Mouse (Mus musculus) C2C12 (cell line): ENCODE data around the gene Nol4l. TPM values are rescaled to one million over a fixed set of nuclear protein-coding genes. Genes with fewer than 3 reads are reported as not detected.

Experiments used
- H3K27me3 ChIP-seq: one replicate; pipeline ENCODE4 v1.6.1; 2011; ENCODE audit not compliant: control insufficient read depth, insufficient read depth, insufficient read length
- H3K36me3 ChIP-seq: one replicate; pipeline ENCODE4 v1.6.1; 2011; ENCODE audit not compliant: control insufficient read depth, insufficient read depth
- H3K4me3 ChIP-seq: one replicate; pipeline ENCODE4 v1.5.1; 2011; ENCODE audit warnings: mild to moderate bottlenecking, control low read depth; ENCODE audit not compliant: poor library complexity, insufficient read depth, severe bottlenecking
- H3K79me2 ChIP-seq: one replicate; pipeline ENCODE4 v1.6.1; 2011; ENCODE audit not compliant: control insufficient read depth, insufficient read depth
- H3K79me3 ChIP-seq: one replicate; pipeline ENCODE4 v1.6.1; 2011; ENCODE audit warnings: low read depth, control low read depth
- H3ac ChIP-seq: one replicate; pipeline ENCODE3; 2011; ENCODE audit warnings: low read depth; ENCODE audit not compliant: control insufficient read depth, insufficient read length
- CEBPB ChIP-seq: IDR thresholded peaks from one replicate; pipeline ENCODE4 v1.6.1; 2011; ENCODE audit warnings: low read depth, mild to moderate bottlenecking, control low read depth, moderate library complexity
- CTCF ChIP-seq: IDR thresholded peaks from one replicate; pipeline ENCODE4 v1.5.1; 2011; ENCODE audit not compliant: control insufficient read depth, insufficient read depth, insufficient read length
- FOSL1 ChIP-seq: IDR thresholded peaks from one replicate; pipeline ENCODE4 v1.8.0; 2011; ENCODE audit warnings: mild to moderate bottlenecking, low read length; ENCODE audit not compliant: poor library complexity, insufficient read depth, severe bottlenecking
- MAX ChIP-seq: IDR thresholded peaks from one replicate; pipeline ENCODE4 v1.6.1; 2011; ENCODE audit warnings: mild to moderate bottlenecking, control low read depth
- MYOD1 ChIP-seq: IDR thresholded peaks from one replicate; pipeline ENCODE4 v1.6.1; 2011; ENCODE audit warnings: low read depth; ENCODE audit not compliant: control insufficient read depth, insufficient read length
- MYOG ChIP-seq: IDR thresholded peaks from one replicate; pipeline ENCODE4 v1.6.1; 2011; ENCODE audit not compliant: control insufficient read depth, insufficient read length; ENCODE audit errors: extremely low read depth
- USF1 ChIP-seq: IDR thresholded peaks from one replicate; pipeline ENCODE4 v1.6.1; 2011; ENCODE audit warnings: low read depth, mild to moderate bottlenecking, control low read depth, moderate library complexity
- polyA plus RNA-seq: library from polyadenylated mRNA; unstranded; fragments of >200 nt; fragmentation: generic; extraction: Trizol; gene quantifications from one replicate; pipeline ENCODE4 v1.2.1, GENCODE M21; 2012; ENCODE audit warnings: missing spikeins

Gene Nol4l
- polyA plus RNA-seq, 1 experiment: 0.42 TPM

DNA sequence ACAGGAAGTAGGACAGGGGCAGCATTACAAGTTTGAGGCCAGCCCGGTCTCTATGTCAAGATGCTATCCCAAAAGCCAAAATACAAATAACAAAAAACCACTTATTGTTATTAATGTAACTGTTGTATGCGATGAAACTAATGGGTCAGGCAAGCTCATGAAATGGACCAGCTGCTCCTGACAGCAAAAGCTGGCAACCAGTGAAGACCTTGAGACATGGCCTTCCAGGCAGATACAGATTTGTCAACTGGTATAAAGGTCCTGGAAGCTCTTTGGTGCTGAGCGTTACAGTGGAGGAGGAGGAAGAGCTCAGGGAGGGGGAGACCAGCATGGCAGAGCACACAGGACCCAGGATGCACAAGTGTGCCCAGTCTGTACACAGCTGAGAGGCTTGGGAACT is 82.1 kb downstream of the Nol4l start:
- TF ChIP-seq MAX (no peak), CTCF (no peak), MYOG (no peak), CEBPB (no peak), MYOD1 (no peak), USF1 (no peak), FOSL1 (no peak)
- no peaks in the 10 kb centered on the region for H3K36me3 ChIP-seq
- no peaks in the 10 kb centered on the region for H3K27me3 ChIP-seq
- H3K4me3 ChIP-seq: no peak overlapping the region
- H3ac ChIP-seq: no peak overlapping the region
- no peaks in the 10 kb centered on the region for H3K79me2 ChIP-seq
- no peaks in the 10 kb centered on the region for H3K79me3 ChIP-seq

DNA sequence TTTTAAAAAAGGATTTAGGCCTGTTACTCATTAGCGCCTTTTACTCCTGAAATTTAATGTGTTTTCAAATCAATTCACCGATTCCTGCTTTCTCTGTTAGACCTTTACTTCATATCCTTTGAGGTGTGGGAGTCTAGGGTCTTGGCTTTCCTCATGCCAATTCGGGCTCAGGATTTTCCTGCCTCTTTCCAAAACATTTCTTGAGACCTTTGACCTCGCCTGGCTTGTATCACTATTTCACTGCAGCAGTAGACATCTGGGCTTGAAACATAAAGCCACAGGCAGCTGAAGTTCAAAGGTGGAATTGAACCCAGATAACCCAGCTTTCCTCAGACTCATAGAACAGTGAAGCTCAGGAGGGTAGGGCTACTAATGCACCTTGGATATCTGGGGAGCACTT is 83.3 kb downstream of the Nol4l start:
- TF ChIP-seq CTCF: no peak
- no peak for TF ChIP-seq MYOG
- no peak for TF ChIP-seq CEBPB
- TF ChIP-seq USF1: no peak
- no peak for TF ChIP-seq MAX
- no peak for TF ChIP-seq MYOD1
- TF ChIP-seq FOSL1: no peak
- Histone ChIP-seq H3K27me3 (no peaks in the 10 kb centered on the region), H3K36me3 (no peaks in the 10 kb centered on the region), H3ac (no peak overlapping the region), H3K4me3 (no peak overlapping the region), H3K79me3 (no peaks in the 10 kb centered on the region), H3K79me2 (no peaks in the 10 kb centered on the region)

DNA sequence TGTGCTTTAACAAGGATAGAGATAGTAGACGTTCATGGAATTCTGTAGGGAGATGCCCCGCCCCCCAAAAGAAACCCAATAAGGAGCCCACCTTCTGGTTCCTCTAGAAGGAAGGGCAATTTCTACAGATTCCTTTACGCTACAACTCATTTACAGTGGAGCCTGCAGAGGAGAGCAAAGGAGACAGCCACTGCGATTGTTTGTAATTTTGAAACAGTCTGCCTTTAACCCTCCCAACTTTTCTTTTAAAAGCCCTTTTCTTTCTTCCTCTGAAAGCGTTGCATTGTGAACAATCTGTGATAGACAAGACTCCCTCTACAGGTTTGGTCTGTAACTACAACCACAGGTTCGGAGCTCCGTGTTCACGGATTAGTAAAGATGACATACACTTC is 83.8 kb downstream of the Nol4l start:
- H3K27me3 ChIP-seq: no peaks in the 10 kb centered on the region
- no peak overlapping the region for H3K4me3 ChIP-seq
- H3K79me2 ChIP-seq: no peaks in the 10 kb centered on the region
- H3ac ChIP-seq: no peak overlapping the region
- no peaks in the 10 kb centered on the region for H3K79me3 ChIP-seq
- TF ChIP-seq CTCF (no peak), CEBPB (no peak), MYOG (no peak)
- no peaks in the 10 kb centered on the region for H3K36me3 ChIP-seq

GRCm38 (mm10) chr2:153445137-153446016 is 84.4 kb downstream of the Nol4l start:
- Histone ChIP-seq H3K79me2 (no peaks in the 10 kb centered on the region), H3K79me3 (no peaks in the 10 kb centered on the region), H3ac (peak overlapping the region; percentile 41), H3K27me3 (no peaks in the 10 kb centered on the region), H3K36me3 (no peaks in the 10 kb centered on the region), H3K4me3 (peak overlapping the region; percentile 23)
- TF ChIP-seq FOSL1: no peak
- TF ChIP-seq CEBPB: no peak
- TF ChIP-seq MYOD1: no peak
- TF ChIP-seq MAX: no peak
- TF ChIP-seq USF1: no peak
- TF ChIP-seq MYOG: no peak
- TF ChIP-seq CTCF: no peak

- H3K79me2 ChIP-seq: no peaks in the 10 kb centered on the region
- H3K79me3 ChIP-seq: no peaks in the 10 kb centered on the region
- TF ChIP-seq MYOG: no peak
- no peaks in the 10 kb centered on the region for H3K27me3 ChIP-seq
- no peaks in the 10 kb centered on the region for H3K36me3 ChIP-seq
- H3K4me3 ChIP-seq: peak overlapping the region; percentile 32
- H3ac ChIP-seq: peak overlapping the region; percentile 41
Measured at GRCm38 (mm10) chr2:153444254-153445136, 85.3 kb downstream of the Nol4l start.
